Mouse (Mus musculus): ENCODE data around the gene Tll2. TPM values are rescaled to one million over a fixed set of nuclear protein-coding genes. Genes with fewer than 3 reads are reported as not detected.
A peak's percentile ranks its signal among the peaks of the same experiment; 100 is the strongest.

Tll2 gene
- polyA plus RNA-seq, 1 experiment from 2014 or later: 0.76 TPM

- WGBS: 85% methylated on average over 2 of the region's 2 CpGs
- no peaks in the 10 kb centered on the region for H3K36me3 ChIP-seq (ENCODE audit: control insufficient read depth, insufficient read depth, low read length)
- DNase-seq (ENCODE audit: low spot score): no peak
Measured at GRCm38 (mm10) chr19:41091901-41092300, 114.7 kb downstream of the Tll2 start.

DNA sequence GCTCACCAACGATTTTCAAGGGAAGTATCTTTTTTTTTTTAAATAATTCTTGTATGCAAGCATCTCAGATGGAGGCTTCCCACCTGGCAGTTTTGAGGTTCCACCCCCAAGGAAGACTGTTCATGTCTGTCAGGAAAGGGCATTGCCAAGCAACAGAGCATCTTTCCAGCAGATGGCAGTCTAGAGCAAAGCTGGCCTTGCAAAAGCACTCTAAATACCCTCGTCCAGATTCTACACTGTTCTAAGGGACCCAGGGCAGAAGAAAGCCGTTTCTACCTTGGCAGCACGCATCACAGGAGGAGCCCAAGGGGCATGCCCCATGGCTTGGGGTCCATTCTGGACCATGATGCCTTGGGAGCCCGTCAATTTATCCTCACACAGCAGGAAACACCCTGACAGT lies 116.8 kb downstream of the Tll2 start:
- Histone ChIP-seq H3K9ac (ENCODE audit: low read depth, low read length) (no peak overlapping the region), H3K27ac (ENCODE audit: low read depth, low read length) (no peak overlapping the region), H3K4me3 (ENCODE audit: low read depth, low read length) (no peak overlapping the region), H3K27me3 (ENCODE audit: control insufficient read depth, insufficient read depth, low read length) (no peaks in the 10 kb centered on the region), H3K4me2 (replicated peaks; ENCODE audit: low read depth, low read length) (no peak overlapping the region), H3K36me3 (ENCODE audit: control insufficient read depth, insufficient read depth, low read length) (no peaks in the 10 kb centered on the region), H3K4me1 (replicated peaks; ENCODE audit: control insufficient read depth, insufficient read depth, low read length) (no peaks in the 10 kb centered on the region), H3K9me3 (ENCODE audit: control insufficient read depth, low read length) (no peaks in the 10 kb centered on the region)
- ATAC-seq (ENCODE audit: low FRiP score) (peak; percentile 33; the same call in 1 of the 2 replicates), DNase-seq (ENCODE audit: low spot score) (peak; percentile 87)
- WGBS: 18% methylated on average over 5 of the region's 5 CpGs

More at GRCm38 (mm10) chr19:41091901-41092300, 114.7 kb downstream of the Tll2 start:
- H3K27me3 ChIP-seq (ENCODE audit: control insufficient read depth, insufficient read depth, low read length): no peaks in the 10 kb centered on the region
- no peaks in the 10 kb centered on the region for H3K9me3 ChIP-seq (ENCODE audit: control insufficient read depth, low read length)
- no peaks in the 10 kb centered on the region for H3K4me1 ChIP-seq (replicated peaks; ENCODE audit: control insufficient read depth, insufficient read depth, low read length)
- ATAC-seq (ENCODE audit: low FRiP score): no peak
- no peak overlapping the region for H3K4me2 ChIP-seq (replicated peaks; ENCODE audit: low read depth, low read length)
- H3K4me3 ChIP-seq (ENCODE audit: low read depth, low read length): no peak overlapping the region
- no peak overlapping the region for H3K27ac ChIP-seq (ENCODE audit: low read depth, low read length)
- no peak overlapping the region for H3K9ac ChIP-seq (ENCODE audit: low read depth, low read length)

DNA sequence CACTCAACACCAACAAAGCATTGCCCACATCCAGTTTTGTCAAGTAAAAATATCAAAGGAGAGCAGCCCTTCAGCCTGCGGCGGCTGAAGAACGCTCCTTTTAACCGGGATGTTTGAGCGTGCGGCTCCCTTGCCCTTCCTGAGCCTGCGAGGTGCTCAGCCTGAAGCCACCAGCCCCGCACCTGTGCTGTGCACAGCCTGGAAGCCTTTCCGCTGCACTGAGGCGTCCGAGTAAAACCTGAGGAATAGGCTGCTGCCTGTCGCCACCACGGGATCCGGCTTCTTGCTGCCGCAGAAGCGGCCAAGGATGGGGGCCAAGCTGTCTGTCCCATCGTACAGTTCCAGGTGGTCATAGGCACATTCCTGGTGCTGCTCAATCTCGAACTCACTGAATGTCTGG lies 118.1 kb downstream of the Tll2 start:
- Histone ChIP-seq H3K4me1 (replicated peaks; ENCODE audit: control insufficient read depth, insufficient read depth, low read length) (no peaks in the 10 kb centered on the region), H3K27me3 (ENCODE audit: control insufficient read depth, insufficient read depth, low read length) (no peaks in the 10 kb centered on the region), H3K9me3 (ENCODE audit: control insufficient read depth, low read length) (no peaks in the 10 kb centered on the region), H3K9ac (ENCODE audit: low read depth, low read length) (no peak overlapping the region), H3K4me2 (replicated peaks; ENCODE audit: low read depth, low read length) (no peak overlapping the region), H3K36me3 (ENCODE audit: control insufficient read depth, insufficient read depth, low read length) (no peaks in the 10 kb centered on the region), H3K4me3 (ENCODE audit: low read depth, low read length) (no peak overlapping the region), H3K27ac (ENCODE audit: low read depth, low read length) (no peak overlapping the region)
- ATAC-seq (ENCODE audit: low FRiP score) (no peak), DNase-seq (ENCODE audit: low spot score) (no peak)
- WGBS: 49% methylated on average over 18 of the region's 18 CpGs

DNA sequence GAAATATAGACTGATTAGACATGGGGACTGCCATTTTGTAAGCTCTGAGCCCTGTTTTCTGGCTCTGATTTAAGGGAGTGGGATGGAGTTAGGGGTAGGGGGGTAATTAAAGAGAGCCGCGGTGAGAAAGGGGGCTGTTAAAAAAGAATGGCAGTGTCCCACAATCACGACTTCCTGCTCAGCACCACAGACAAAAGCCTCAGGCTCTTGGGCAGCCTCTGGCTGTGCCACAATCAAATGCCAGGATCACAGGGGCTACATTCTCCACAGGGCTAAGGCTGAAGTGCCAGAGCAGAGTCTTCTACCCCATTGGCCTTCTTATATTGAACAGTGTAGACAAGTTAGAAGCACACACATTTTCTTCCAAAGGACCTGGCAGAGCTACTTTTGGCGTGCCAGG lies 118.7 kb downstream of the Tll2 start:
- DNase-seq (ENCODE audit: low spot score) (no peak), ATAC-seq (ENCODE audit: low FRiP score) (no peak)
- WGBS: 72% methylated on average over 4 of the region's 4 CpGs
- no peak overlapping the region for H3K27ac ChIP-seq (ENCODE audit: low read depth, low read length)
- no peak overlapping the region for H3K4me3 ChIP-seq (ENCODE audit: low read depth, low read length)
- H3K9me3 ChIP-seq (ENCODE audit: control insufficient read depth, low read length): no peaks in the 10 kb centered on the region
- H3K27me3 ChIP-seq (ENCODE audit: control insufficient read depth, insufficient read depth, low read length): no peaks in the 10 kb centered on the region
- H3K4me2 ChIP-seq (replicated peaks; ENCODE audit: low read depth, low read length): no peak overlapping the region
- no peaks in the 10 kb centered on the region for H3K4me1 ChIP-seq (replicated peaks; ENCODE audit: control insufficient read depth, insufficient read depth, low read length)
- H3K9ac ChIP-seq (ENCODE audit: low read depth, low read length): no peak overlapping the region
- H3K36me3 ChIP-seq (ENCODE audit: control insufficient read depth, insufficient read depth, low read length): no peaks in the 10 kb centered on the region

DNA sequence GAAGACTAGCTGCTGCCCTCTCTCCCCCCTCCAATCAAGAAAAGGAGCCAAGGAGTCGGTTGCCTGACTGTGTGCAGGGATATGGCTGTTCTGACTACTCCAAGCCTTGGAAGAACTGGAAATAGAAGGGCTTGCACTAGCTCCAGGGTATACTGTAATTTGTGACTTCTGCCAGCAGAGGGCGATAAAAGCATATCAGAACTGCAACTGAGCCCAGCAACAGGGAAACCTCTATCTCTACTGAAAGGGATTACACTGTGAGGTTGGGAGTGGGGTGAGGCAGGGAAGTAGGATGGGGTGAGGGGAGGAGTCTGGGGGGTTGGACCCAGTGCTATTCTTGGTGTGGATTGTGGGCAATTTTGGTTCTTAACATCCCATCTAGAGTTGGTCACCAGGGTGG lies 119.9 kb downstream of the Tll2 start:
- Histone ChIP-seq H3K4me3 (ENCODE audit: low read depth, low read length) (no peak overlapping the region), H3K4me2 (replicated peaks; ENCODE audit: low read depth, low read length) (no peak overlapping the region), H3K4me1 (replicated peaks; ENCODE audit: control insufficient read depth, insufficient read depth, low read length) (no peaks in the 10 kb centered on the region; the same call in 1 of the 2 replicates), H3K9ac (ENCODE audit: low read depth, low read length) (no peak overlapping the region), H3K27ac (ENCODE audit: low read depth, low read length) (no peak overlapping the region), H3K27me3 (ENCODE audit: control insufficient read depth, insufficient read depth, low read length) (no peaks in the 10 kb centered on the region), H3K9me3 (ENCODE audit: control insufficient read depth, low read length) (no peaks in the 10 kb centered on the region), H3K36me3 (ENCODE audit: control insufficient read depth, insufficient read depth, low read length) (no peaks in the 10 kb centered on the region)
- DNase-seq (ENCODE audit: low spot score) (peak; percentile 89), ATAC-seq (ENCODE audit: low FRiP score) (peak; percentile 53; the same call in 1 of the 2 replicates)
- WGBS: 11% methylated on average over 2 of the region's 2 CpGs

DNA sequence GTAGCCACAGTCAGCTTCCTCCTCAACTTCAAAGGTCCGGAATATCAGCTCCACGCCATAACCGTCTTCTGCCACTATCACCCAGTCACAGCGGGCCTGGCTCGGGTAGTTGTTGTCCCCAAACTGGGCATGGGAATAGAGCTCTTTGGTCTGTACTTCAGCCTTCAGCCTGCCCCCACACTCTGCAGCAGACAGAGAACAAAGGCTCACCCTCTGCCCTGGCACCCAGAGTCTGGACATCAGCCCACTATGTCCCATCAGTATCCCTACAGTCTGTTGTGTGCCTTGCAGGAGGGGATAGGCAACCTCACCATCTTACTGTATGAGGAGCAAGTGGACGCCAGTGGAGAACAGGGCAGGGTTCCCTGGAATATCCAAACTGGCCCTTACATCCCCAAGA lies 120.3 kb downstream of the Tll2 start:
- no peak for DNase-seq (ENCODE audit: low spot score)
- no peaks in the 10 kb centered on the region for H3K27me3 ChIP-seq (ENCODE audit: control insufficient read depth, insufficient read depth, low read length)
- 90% methylated on average over 6 of the region's 6 CpGs for WGBS
- no peak overlapping the region for H3K9ac ChIP-seq (ENCODE audit: low read depth, low read length)
- no peak overlapping the region for H3K4me3 ChIP-seq (ENCODE audit: low read depth, low read length)
- H3K27ac ChIP-seq (ENCODE audit: low read depth, low read length): no peak overlapping the region
- H3K9me3 ChIP-seq (ENCODE audit: control insufficient read depth, low read length): no peaks in the 10 kb centered on the region
- H3K4me1 ChIP-seq (replicated peaks; ENCODE audit: control insufficient read depth, insufficient read depth, low read length): peaks cover 3% of the 10 kb centered on the region; the same call in 1 of the 2 replicates
- no peaks in the 10 kb centered on the region for H3K36me3 ChIP-seq (ENCODE audit: control insufficient read depth, insufficient read depth, low read length)
- no peak for ATAC-seq (ENCODE audit: low FRiP score)
- no peak overlapping the region for H3K4me2 ChIP-seq (replicated peaks; ENCODE audit: low read depth, low read length)

DNA sequence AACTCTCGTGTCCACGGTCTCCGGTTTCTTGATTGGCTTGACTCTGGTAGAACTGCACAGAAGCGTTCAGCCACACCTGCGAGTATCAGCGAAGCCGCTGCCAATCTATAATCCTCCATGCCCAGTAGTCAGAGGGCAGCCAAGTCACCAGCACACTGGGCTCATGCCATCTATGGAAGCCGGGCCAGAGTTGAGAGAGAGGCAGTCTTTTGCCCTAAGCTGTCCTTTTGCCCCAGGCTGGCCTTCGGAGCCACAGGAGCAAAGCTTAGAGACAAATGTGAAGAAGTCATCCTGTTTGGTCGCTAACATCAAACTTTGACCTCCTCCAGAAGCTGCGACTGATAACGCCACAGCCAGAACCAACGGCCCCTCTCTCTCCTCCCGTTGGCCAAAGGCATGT lies 123.0 kb downstream of the Tll2 start:
- ATAC-seq (ENCODE audit: low FRiP score) (no peak), DNase-seq (ENCODE audit: low spot score) (no peak)
- peaks cover 3% of the 10 kb centered on the region; the same call in 1 of the 2 replicates for H3K4me1 ChIP-seq (replicated peaks; ENCODE audit: control insufficient read depth, insufficient read depth, low read length)
- H3K27ac ChIP-seq (ENCODE audit: low read depth, low read length): no peak overlapping the region
- 92% methylated on average over 14 of the region's 14 CpGs for WGBS
- H3K36me3 ChIP-seq (ENCODE audit: control insufficient read depth, insufficient read depth, low read length): no peaks in the 10 kb centered on the region
- H3K27me3 ChIP-seq (ENCODE audit: control insufficient read depth, insufficient read depth, low read length): no peaks in the 10 kb centered on the region
- H3K4me2 ChIP-seq (replicated peaks; ENCODE audit: low read depth, low read length): no peak overlapping the region
- no peaks in the 10 kb centered on the region for H3K9me3 ChIP-seq (ENCODE audit: control insufficient read depth, low read length)
- H3K4me3 ChIP-seq (ENCODE audit: low read depth, low read length): no peak overlapping the region
- no peak overlapping the region for H3K9ac ChIP-seq (ENCODE audit: low read depth, low read length)

- WGBS: 38% methylated on average over 3 of the region's 3 CpGs
- H3K4me1 ChIP-seq (replicated peaks; ENCODE audit: control insufficient read depth, insufficient read depth, low read length): peaks cover 3% of the 10 kb centered on the region; the same call in 1 of the 2 replicates
- peak overlapping the region; percentile 47; the same call in 1 of the 2 replicates for H3K27ac ChIP-seq (ENCODE audit: low read depth, low read length)
- no peaks in the 10 kb centered on the region for H3K27me3 ChIP-seq (ENCODE audit: control insufficient read depth, insufficient read depth, low read length)
- DNase-seq (ENCODE audit: low spot score): peak; percentile 55
- H3K4me3 ChIP-seq (ENCODE audit: low read depth, low read length): no peak overlapping the region
- no peak overlapping the region for H3K9ac ChIP-seq (ENCODE audit: low read depth, low read length)
- H3K36me3 ChIP-seq (ENCODE audit: control insufficient read depth, insufficient read depth, low read length): no peaks in the 10 kb centered on the region
- ATAC-seq (ENCODE audit: low FRiP score): peak; percentile 78; the same call in 1 of the 2 replicates
- H3K9me3 ChIP-seq (ENCODE audit: control insufficient read depth, low read length): no peaks in the 10 kb centered on the region
- H3K4me2 ChIP-seq (replicated peaks; ENCODE audit: low read depth, low read length): 0 out of 2 replicates have a peak overlapping the region, but pooled peaks have one; percentile 17
Measured at GRCm38 (mm10) chr19:41081589-41081988, 125.0 kb downstream of the Tll2 start.

GRCm38 (mm10) chr19:41076906-41077305 lies 129.7 kb downstream of the Tll2 start, which contains the start of gene Opalin:
TSS of gene Opalin (minus strand) at chr19:41077113.
- Histone ChIP-seq H3K4me2 (replicated peaks; ENCODE audit: low read depth, low read length) (no peak within 1 kb of the TSS), H3K27ac (ENCODE audit: low read depth, low read length) (no peak within 1 kb of the TSS), H3K36me3 (ENCODE audit: control insufficient read depth, insufficient read depth, low read length) (no peaks in the 10 kb centered on the region), H3K4me1 (replicated peaks; ENCODE audit: control insufficient read depth, insufficient read depth, low read length) (peaks cover 3% of the 10 kb centered on the region; the same call in 1 of the 2 replicates), H3K9me3 (ENCODE audit: control insufficient read depth, low read length) (no peaks in the 10 kb centered on the region), H3K27me3 (ENCODE audit: control insufficient read depth, insufficient read depth, low read length) (no peaks in the 10 kb centered on the region), H3K4me3 (ENCODE audit: low read depth, low read length) (no peak within 1 kb of the TSS), H3K9ac (ENCODE audit: low read depth, low read length) (no peak within 1 kb of the TSS)
- DNase-seq (ENCODE audit: low spot score) (no peak), ATAC-seq (ENCODE audit: low FRiP score) (no peak)
- WGBS: 82% methylated on average over 3 of the region's 3 CpGs
